Mouse (Mus musculus) erythroblast, embryonic 14.5 days (primary cell): ENCODE results near the gene Trpm3.

Experiments used
- GATA1 ChIP-seq: IDR thresholded peaks from 2 replicates; pipeline ENCODE4 v1.6.1; 2012; ENCODE audit warnings: low read length, inconsistent platforms, mixed read lengths
- TAL1 ChIP-seq: IDR thresholded peaks from 3 replicates; pipeline ENCODE4 v1.6.1; 2012; ENCODE audit warnings: low read length, inconsistent platforms, mixed read lengths

- TF ChIP-seq GATA1 (no peak), TAL1 (no peak)
Measured at GRCm38 (mm10) chr19:23037499-23037898, 898.7 kb downstream of the Trpm3 start.
